Mouse (Mus musculus) myocyte (in vitro differentiated cells): Measurements from ENCODE around the gene Slc35c2.

Experiments used
- POLR2A ChIP-seq: IDR thresholded peaks from one replicate; pipeline ENCODE4 v1.6.1; 2011; ENCODE audit warnings: low read depth, mild to moderate bottlenecking, control low read depth, moderate library complexity; ENCODE audit not compliant: insufficient read length
- POLR2AphosphoS2 ChIP-seq: IDR thresholded peaks from one replicate; pipeline ENCODE4 v1.6.1; 2011; ENCODE audit warnings: low read depth, control low read depth; ENCODE audit not compliant: insufficient read length
- SRF ChIP-seq: IDR thresholded peaks from one replicate; pipeline ENCODE4 v1.6.1; 2011; ENCODE audit warnings: low read depth; ENCODE audit not compliant: control insufficient read depth, insufficient read length

GRCm38 (mm10) chr2:165238416-165239145 is 49.1 kb downstream of the Slc35c2 start:
- TF ChIP-seq POLR2A (no peak), POLR2AphosphoS2 (no peak), SRF (no peak)
